Mouse (Mus musculus) liver, embryonic 16.5 days (tissue): ENCODE measurements around the gene Gpr55. TPM values are rescaled to one million over a fixed set of nuclear protein-coding genes. Genes with fewer than 3 reads are reported as not detected.

Experiments
- ATAC-seq: fragments of 200-750 bp; cut with Nextera tagmentation; 2 replicates; pipeline ENCODE4 v1.8.0; 2017; ENCODE audit warnings: low read depth, mild to moderate bottlenecking, moderate number of reproducible peaks, moderate library complexity
- H3K27ac ChIP-seq: fragments of 300-500 bp; sonication (generic); 2 replicates; pipeline ENCODE4 v1.5.1; 2014; ENCODE audit warnings: mild to moderate bottlenecking, low read length
- H3K27me3 ChIP-seq: fragments of 300-500 bp; sonication (generic); 2 replicates; pipeline ENCODE4 v1.6.1; 2014; ENCODE audit warnings: low read depth, low read length, mixed read lengths; ENCODE audit not compliant: control insufficient read depth, insufficient read depth
- H3K36me3 ChIP-seq: fragments of 300-500 bp; sonication (generic); 2 replicates; pipeline ENCODE4 v1.6.1; 2014; ENCODE audit warnings: mild to moderate bottlenecking; ENCODE audit not compliant: control insufficient read depth, insufficient read depth
- H3K4me1 ChIP-seq: fragments of 300-500 bp; sonication (generic); 2 replicates; pipeline ENCODE4 v1.6.1; 2014; ENCODE audit warnings: low read depth, low read length, mixed read lengths; ENCODE audit not compliant: control insufficient read depth
- H3K4me2 ChIP-seq: fragments of 300-500 bp; sonication (generic); 2 replicates; pipeline ENCODE4 v1.6.1; 2014; ENCODE audit warnings: low read depth, low read length, mixed read lengths
- H3K4me3 ChIP-seq: fragments of 300-500 bp; sonication (generic); 2 replicates; pipeline ENCODE4 v1.5.1; 2014; ENCODE audit warnings: low read depth, mild to moderate bottlenecking, low read length
- H3K9ac ChIP-seq: fragments of 300-500 bp; sonication (generic); 2 replicates; pipeline ENCODE4 v1.6.1; 2014; ENCODE audit warnings: low read depth, low read length
- H3K9me3 ChIP-seq: fragments of 300-500 bp; sonication (generic); replicated peaks from 2 replicates; pipeline ENCODE4 v1.6.1; 2016; ENCODE audit warnings: low read length; ENCODE audit not compliant: control insufficient read depth
- WGBS: fragments of 180-500 bp; shearing (Covaris S2); extraction: QIAGEN DNeasy Blood & Tissue Kit; methylation state at CpG from one replicate; pipeline ENCODE4 v1.1.7; 2014; ENCODE audit not compliant: insufficient replicate concordance; 5-methylcytosine and 5-hydroxymethylcytosine counted together
- polyA plus RNA-seq: library from polyadenylated mRNA; unstranded; fragments of >200 nt; fragmentation: Nextera tagmentation; extraction: Ambion mirVana; gene quantifications from 2 replicates; pipeline ENCODE4 v1.2.1, GENCODE M21; 2015

Gpr55 gene
- polyA plus RNA-seq, 1 experiment from 2014 or later = 0.05 TPM

GRCm38 (mm10) chr1:85929406-85929805 lies 31.4 kb downstream of the Gpr55 start:
- no peak overlapping the region for H3K9ac ChIP-seq
- H3K4me2 ChIP-seq = no peak overlapping the region
- H3K27me3 ChIP-seq = no peaks in the 10 kb centered on the region
- no peak overlapping the region for H3K4me3 ChIP-seq
- 71% methylated on average over 6 of the region's 6 CpGs for WGBS
- H3K4me1 ChIP-seq = peaks cover 5% of the 10 kb centered on the region; the same call in 1 of the 2 replicates
- no peaks in the 10 kb centered on the region for H3K36me3 ChIP-seq
- no peak for ATAC-seq
- no peak overlapping the region for H3K27ac ChIP-seq
- no peaks in the 10 kb centered on the region for H3K9me3 ChIP-seq

- H3K4me1 ChIP-seq = peaks cover under 1% of the 10 kb centered on the region; the same call in 1 of the 2 replicates
- no peaks in the 10 kb centered on the region for H3K27me3 ChIP-seq
- no peaks in the 10 kb centered on the region for H3K9me3 ChIP-seq
- no peak overlapping the region for H3K27ac ChIP-seq
- no peak overlapping the region for H3K9ac ChIP-seq
- no peak overlapping the region for H3K4me3 ChIP-seq
- H3K4me2 ChIP-seq = no peak overlapping the region
- ATAC-seq = no peak
- 54% methylated on average over 4 of the region's 4 CpGs for WGBS
- no peaks in the 10 kb centered on the region for H3K36me3 ChIP-seq
These were observed 32.1 kb downstream of the Gpr55 start for GRCm38 (mm10) chr1:85928688-85929065.

GRCm38 (mm10) chr1:85928057-85928687 lies 32.6 kb downstream of the Gpr55 start, which contains the start of gene 4933407L21Rik:
Gene 4933407L21Rik, plus strand, starts transcription at chr1:85928483.
- Histone ChIP-seq H3K36me3 (no peaks in the 10 kb centered on the region), H3K27me3 (no peaks in the 10 kb centered on the region), H3K4me3 (no peak within 1 kb of the TSS), H3K9me3 (no peaks in the 10 kb centered on the region), H3K4me1 (no peaks in the 10 kb centered on the region), H3K27ac (no peak within 1 kb of the TSS), H3K9ac (no peak within 1 kb of the TSS), H3K4me2 (no peak within 1 kb of the TSS)
- WGBS = 52% methylated on average over 4 of the region's 4 CpGs
- no peak for ATAC-seq

- no peaks in the 10 kb centered on the region for H3K36me3 ChIP-seq
- WGBS = 49% methylated on average over 5 of the region's 5 CpGs
- no peak overlapping the region for H3K9ac ChIP-seq
- H3K27me3 ChIP-seq = no peaks in the 10 kb centered on the region
- H3K4me3 ChIP-seq = no peak overlapping the region
- peak; percentile 74 for ATAC-seq
- H3K9me3 ChIP-seq = no peaks in the 10 kb centered on the region
- H3K27ac ChIP-seq = no peak overlapping the region
- H3K4me2 ChIP-seq = no peak overlapping the region
- H3K4me1 ChIP-seq = 0 out of 2 replicates have a peak, but pooled peaks cover 2% of the 10 kb centered on the region
These were observed 35.6 kb downstream of the Gpr55 start for GRCm38 (mm10) chr1:85925183-85925582.

- Histone ChIP-seq H3K4me3 (no peak overlapping the region), H3K27me3 (no peaks in the 10 kb centered on the region), H3K4me2 (no peak overlapping the region), H3K9me3 (no peaks in the 10 kb centered on the region), H3K4me1 (0 out of 2 replicates have a peak, but pooled peaks cover 2% of the 10 kb centered on the region), H3K36me3 (no peaks in the 10 kb centered on the region), H3K9ac (no peak overlapping the region), H3K27ac (no peak overlapping the region)
- WGBS = 58% methylated on average over 5 of the region's 5 CpGs
- ATAC-seq = peak; percentile 74
These were observed 38.0 kb downstream of the Gpr55 start for GRCm38 (mm10) chr1:85922865-85923211.

- no peaks in the 10 kb centered on the region for H3K27me3 ChIP-seq
- 55% methylated on average over 7 of the region's 7 CpGs for WGBS
- 0 out of 2 replicates have a peak, but pooled peaks cover 2% of the 10 kb centered on the region for H3K4me1 ChIP-seq
- H3K27ac ChIP-seq = no peak overlapping the region
- no peak overlapping the region for H3K9ac ChIP-seq
- no peaks in the 10 kb centered on the region for H3K36me3 ChIP-seq
- no peak for ATAC-seq
- no peak overlapping the region for H3K4me2 ChIP-seq
- no peak overlapping the region for H3K4me3 ChIP-seq
- H3K9me3 ChIP-seq = no peaks in the 10 kb centered on the region
These were observed 38.5 kb downstream of the Gpr55 start for GRCm38 (mm10) chr1:85922127-85922864.

GRCm38 (mm10) chr1:85921725-85922124 lies 39.1 kb downstream of the Gpr55 start:
- Histone ChIP-seq H3K36me3 (no peaks in the 10 kb centered on the region), H3K4me1 (0 out of 2 replicates have a peak, but pooled peaks cover 2% of the 10 kb centered on the region), H3K27ac (no peak overlapping the region), H3K9ac (no peak overlapping the region), H3K4me3 (no peak overlapping the region), H3K27me3 (no peaks in the 10 kb centered on the region), H3K9me3 (no peaks in the 10 kb centered on the region), H3K4me2 (no peak overlapping the region)
- no peak for ATAC-seq
- WGBS = 74% methylated on average over 7 of the region's 7 CpGs

- no peak overlapping the region for H3K9ac ChIP-seq
- no peaks in the 10 kb centered on the region for H3K36me3 ChIP-seq
- no peak overlapping the region for H3K4me2 ChIP-seq
- no peaks in the 10 kb centered on the region for H3K9me3 ChIP-seq
- no peak overlapping the region for H3K27ac ChIP-seq
- no peak overlapping the region for H3K4me3 ChIP-seq
- 22% methylated on average over 7 of the region's 7 CpGs for WGBS
- H3K4me1 ChIP-seq = 0 out of 2 replicates have a peak, but pooled peaks cover 2% of the 10 kb centered on the region
- no peaks in the 10 kb centered on the region for H3K27me3 ChIP-seq
- no peak for ATAC-seq
These were observed 41.2 kb downstream of the Gpr55 start for GRCm38 (mm10) chr1:85919621-85920020.

GRCm38 (mm10) chr1:85916830-85917450 lies 43.9 kb downstream of the Gpr55 start:
- Histone ChIP-seq H3K4me1 (no peaks in the 10 kb centered on the region), H3K9ac (no peak overlapping the region), H3K27me3 (no peaks in the 10 kb centered on the region), H3K4me2 (no peak overlapping the region), H3K4me3 (no peak overlapping the region), H3K36me3 (no peaks in the 10 kb centered on the region), H3K9me3 (no peaks in the 10 kb centered on the region), H3K27ac (no peak overlapping the region)
- 61% methylated on average over 4 of the region's 4 CpGs for WGBS
- ATAC-seq = no peak
